Mouse (Mus musculus) ES-Bruce4 (cell line): ENCODE data around the gene Trmt10a. TPM values are rescaled to one million over a fixed set of nuclear protein-coding genes. Genes with fewer than 3 reads are reported as not detected.

Experiments used
- H3K27ac ChIP-seq: 2 replicates; pipeline ENCODE4 v1.5.1; 2012; ENCODE audit warnings: low read length, inconsistent platforms; ENCODE audit not compliant: insufficient read depth
- H3K27me3 ChIP-seq: 2 replicates; pipeline ENCODE4 v1.6.1; 2012; ENCODE audit warnings: mild to moderate bottlenecking, low read length, inconsistent platforms; ENCODE audit not compliant: control insufficient read depth, poor library complexity, insufficient read depth, severe bottlenecking
- H3K36me3 ChIP-seq: 2 replicates; pipeline ENCODE4 v1.6.1; 2012; ENCODE audit warnings: inconsistent platforms, mild to moderate bottlenecking, low read length, moderate library complexity; ENCODE audit not compliant: control insufficient read depth, poor library complexity, insufficient read depth, severe bottlenecking
- H3K4me1 ChIP-seq: one replicate; pipeline ENCODE4 v1.8.1; 2011; ENCODE audit warnings: low read length; ENCODE audit not compliant: control insufficient read depth, insufficient read depth
- H3K4me3 ChIP-seq: 2 replicates; pipeline ENCODE4 v1.5.1; 2011; ENCODE audit warnings: low read depth, mild to moderate bottlenecking, low read length
- H3K9ac ChIP-seq: 2 replicates; pipeline ENCODE4 v1.6.1; 2012; ENCODE audit warnings: low read depth, mild to moderate bottlenecking, inconsistent platforms; ENCODE audit not compliant: poor library complexity, severe bottlenecking
- H3K9me3 ChIP-seq: replicated peaks from 2 replicates; pipeline ENCODE4 v1.6.1; 2012; ENCODE audit warnings: mild to moderate bottlenecking, low read length, inconsistent platforms; ENCODE audit not compliant: control insufficient read depth, poor library complexity, insufficient read depth, severe bottlenecking
- CTCF ChIP-seq: IDR thresholded peaks from one replicate; pipeline ENCODE4 v1.8.1; 2011; ENCODE audit warnings: low read depth, low read length
- EP300 ChIP-seq: IDR thresholded peaks from 2 replicates; pipeline ENCODE4 v1.6.1; 2011; ENCODE audit warnings: low read depth, low read length; ENCODE audit not compliant: insufficient read depth
- POLR2A ChIP-seq: IDR thresholded peaks from one replicate; pipeline ENCODE4 v1.8.1; 2011; ENCODE audit warnings: low read length; ENCODE audit not compliant: insufficient read depth
- polyA plus RNA-seq: library from polyadenylated mRNA; stranded (reverse); fragments of >200 nt; gene quantifications from 2 replicates; pipeline ENCODE4 v1.2.4, GENCODE M21; 2011; ENCODE audit warnings: low read depth; ENCODE audit not compliant: missing spikeins, insufficient read depth, insufficient read length

The Trmt10a gene
- polyA plus RNA-seq, 1 experiment: 27.6 TPM

DNA sequence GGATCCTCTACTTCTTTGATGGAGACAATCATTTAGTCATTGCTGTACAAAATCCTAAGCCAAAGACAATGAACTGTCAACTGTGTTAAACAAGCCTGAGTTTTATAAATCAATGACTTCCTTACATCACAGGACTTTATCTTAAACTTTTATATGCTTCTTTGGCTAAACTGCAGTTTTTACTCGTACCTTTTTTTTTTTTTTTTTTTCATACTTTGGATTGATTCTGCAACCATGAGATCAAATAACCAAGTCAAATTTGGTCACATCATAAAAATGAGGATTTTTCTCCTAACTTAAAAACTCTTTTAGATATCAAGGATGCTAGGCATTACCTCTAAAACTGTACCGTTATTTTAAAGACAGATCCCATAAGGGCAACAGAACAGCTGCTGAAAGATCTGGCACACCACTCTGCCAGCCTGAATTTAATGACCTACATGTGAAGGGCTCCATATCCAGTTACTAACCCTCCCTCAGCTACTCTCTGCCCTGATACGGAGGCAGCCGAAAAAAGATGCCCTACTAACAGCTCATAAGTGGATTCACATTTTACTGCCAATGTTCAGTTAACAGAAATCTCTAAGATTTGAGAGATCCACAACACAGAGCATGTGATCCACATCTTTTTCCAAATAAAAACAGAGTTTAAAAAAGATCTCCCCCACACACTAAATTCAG, 1.1 kb upstream of the Trmt10a start:
- Histone ChIP-seq H3K4me1 (no peaks in the 10 kb centered on the region), H3K9ac (peak overlapping the region; percentile 47; the same call in 1 of the 2 replicates)

DNA sequence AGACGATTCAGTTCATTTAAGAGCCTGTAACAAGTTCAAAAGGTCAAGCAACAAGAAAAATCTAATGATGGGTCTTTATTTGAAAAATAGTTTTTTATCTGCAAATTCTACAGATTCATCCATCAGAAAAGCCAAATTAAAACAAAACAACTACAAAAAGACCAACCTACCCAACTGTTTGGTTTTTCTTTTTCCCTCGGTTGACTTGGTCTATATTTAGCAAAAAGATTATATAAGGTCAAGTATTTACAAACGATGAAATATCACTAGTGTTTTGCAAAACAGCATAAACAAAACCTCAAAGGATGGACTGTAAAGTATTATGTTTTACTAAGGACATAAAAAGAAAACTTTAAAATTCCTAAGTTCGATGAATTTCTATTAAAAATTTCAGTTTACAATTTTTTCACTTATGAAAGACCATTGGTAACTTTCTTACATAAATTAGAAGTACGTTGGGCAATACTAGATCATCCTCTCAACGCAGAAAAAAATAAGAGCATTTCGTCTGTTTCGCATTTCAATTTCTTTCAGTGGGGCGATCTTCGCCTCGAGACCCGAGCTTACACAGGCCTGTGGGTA, 424 bp upstream of the Trmt10a start:
- Histone ChIP-seq H3K9me3 (no peaks in the 10 kb centered on the region), H3K9ac (peak overlapping the region; percentile 90), H3K36me3 (no peaks in the 10 kb centered on the region), H3K27ac (peak overlapping the region; percentile 69), H3K4me1 (no peaks in the 10 kb centered on the region), H3K4me3 (peak overlapping the region; percentile 83), H3K27me3 (no peaks in the 10 kb centered on the region)
- TF ChIP-seq CTCF (no peak), EP300 (no peak), POLR2A (no peak)

More for the DNA sequence above, 1.1 kb upstream of the Trmt10a start:
- Histone ChIP-seq H3K27me3 (no peaks in the 10 kb centered on the region), H3K36me3 (no peaks in the 10 kb centered on the region), H3K4me3 (peak overlapping the region; percentile 40), H3K27ac (no peak overlapping the region), H3K9me3 (no peaks in the 10 kb centered on the region)
- TF ChIP-seq POLR2A (no peak), CTCF (no peak), EP300 (no peak)

DNA sequence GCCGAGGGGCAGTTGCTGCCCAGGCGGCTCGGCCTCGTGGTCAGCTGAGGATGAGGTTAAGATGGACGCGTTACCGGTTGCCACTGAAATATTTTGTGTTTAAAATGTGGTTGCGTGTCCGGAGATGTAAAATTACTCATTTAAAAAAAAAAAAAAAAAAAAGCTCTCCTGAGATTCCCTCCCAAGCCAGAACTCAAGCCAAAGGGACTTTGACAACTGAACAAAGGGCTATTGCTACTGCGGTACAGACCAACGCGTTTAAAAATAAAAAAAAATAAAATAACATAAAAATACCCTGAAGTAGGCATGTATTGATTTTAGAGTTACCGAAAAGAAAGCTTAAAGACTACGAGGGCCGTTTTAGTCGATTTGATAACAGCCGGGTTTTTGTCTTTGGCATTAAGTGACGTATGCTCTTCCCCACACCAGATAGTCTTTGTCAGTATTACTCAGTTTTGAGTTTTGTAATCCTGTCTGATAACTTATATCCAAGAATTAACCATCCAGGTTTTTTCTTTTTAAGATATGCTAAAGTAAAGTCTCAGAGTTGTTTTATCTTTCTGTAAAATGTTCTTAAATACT, 903 bp downstream of the Trmt10a start:
- Histone ChIP-seq H3K36me3 (peaks cover 5% of the 10 kb centered on the region), H3K27ac (peak overlapping the region; percentile 99), H3K9ac (peak overlapping the region; percentile 90), H3K4me1 (no peaks in the 10 kb centered on the region), H3K4me3 (peak overlapping the region; percentile 92), H3K9me3 (no peaks in the 10 kb centered on the region; the same call in 1 of the 2 replicates), H3K27me3 (no peaks in the 10 kb centered on the region)
- no peak for TF ChIP-seq EP300
- TF ChIP-seq CTCF: no peak
- no peak for TF ChIP-seq POLR2A

DNA sequence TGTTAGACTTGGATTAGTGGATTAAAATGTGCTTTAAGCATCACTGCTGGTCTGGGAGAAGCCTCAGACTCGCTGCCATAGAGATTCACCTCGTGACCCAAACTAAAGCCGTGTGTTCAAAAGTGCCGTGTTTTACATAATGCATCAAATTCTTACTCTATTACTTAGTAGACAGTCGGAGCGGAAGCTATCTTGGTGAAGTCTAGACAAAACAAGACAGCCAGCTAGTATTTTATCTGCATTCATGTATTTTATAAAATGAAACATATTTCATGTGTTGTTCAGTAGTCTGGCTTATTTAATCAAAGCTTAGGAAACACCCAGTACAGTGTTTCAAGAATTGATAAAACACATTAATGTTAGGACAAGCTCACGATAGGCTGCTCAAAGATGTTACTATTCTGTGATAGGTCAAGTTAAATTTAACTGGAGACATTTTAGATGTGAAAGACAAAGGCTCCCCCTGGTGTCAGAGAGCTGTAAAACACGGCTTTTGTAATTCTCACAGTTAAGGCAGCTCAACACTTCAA, 1.5 kb downstream of the Trmt10a start, which contains the start of gene Mttp:
Gene Mttp (minus strand): TSS at position 327 of the 530 bp plus-strand sequence.
- no peaks in the 10 kb centered on the region for H3K4me1 ChIP-seq
- H3K9ac ChIP-seq: peak within 1 kb of the TSS; percentile 90
- no peaks in the 10 kb centered on the region; the same call in 1 of the 2 replicates for H3K9me3 ChIP-seq
- peaks cover 8% of the 10 kb centered on the region for H3K36me3 ChIP-seq
- peak within 1 kb of the TSS; percentile 99 for H3K27ac ChIP-seq
- peak within 1 kb of the TSS; percentile 92 for H3K4me3 ChIP-seq
- no peaks in the 10 kb centered on the region for H3K27me3 ChIP-seq
- no peak for TF ChIP-seq POLR2A
- peak; percentile 3 for TF ChIP-seq CTCF

DNA sequence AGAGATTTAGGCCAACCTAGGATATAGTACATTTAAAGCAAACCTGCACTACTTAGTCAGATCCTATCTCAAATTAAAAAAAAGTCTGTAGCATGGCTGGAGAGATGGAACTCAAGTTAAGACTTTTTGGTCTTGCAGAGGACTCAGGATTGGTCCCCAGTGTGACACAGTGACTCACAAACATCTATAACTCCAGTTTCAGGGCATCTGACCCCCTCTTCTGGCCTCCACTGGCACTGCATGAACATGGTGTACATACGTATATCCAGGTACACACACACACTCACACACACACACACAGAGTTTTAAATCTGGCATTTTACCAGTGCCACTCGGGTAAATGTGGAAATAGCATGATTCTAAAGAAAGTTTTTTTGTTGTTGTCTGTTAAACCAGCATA, 5.6 kb downstream of the Trmt10a start:
- no peaks in the 10 kb centered on the region; the same call in 1 of the 2 replicates for H3K9me3 ChIP-seq
- H3K36me3 ChIP-seq: peaks cover 8% of the 10 kb centered on the region
- TF ChIP-seq EP300 (no peak), POLR2A (no peak), CTCF (no peak)
- H3K27ac ChIP-seq: no peak overlapping the region
- no peak overlapping the region for H3K4me3 ChIP-seq
- H3K9ac ChIP-seq: no peak overlapping the region
- H3K4me1 ChIP-seq: no peaks in the 10 kb centered on the region
- no peaks in the 10 kb centered on the region for H3K27me3 ChIP-seq
